Mouse (Mus musculus): ENCODE measurements around the gene Txnrd2.

- TF ChIP-seq POLR2A (IDR thresholded peaks at IDR 0.05; ENCODE audit: borderline replicate concordance, low read depth, low read length) = no peak
- TF ChIP-seq CTCF (IDR thresholded peaks at IDR 0.05; ENCODE audit: low read depth, low read length) = no peak
These were observed 29.2 kb upstream of the Txnrd2 start for GRCm38 (mm10) chr16:18396791-18397621.
